Mouse (Mus musculus): ENCODE measurements around the gene Tmem104. TPM values are rescaled to one million over a fixed set of nuclear protein-coding genes. Genes with fewer than 3 reads are reported as not detected.

The Tmem104 gene
- total RNA-seq, 2 experiments from 2014 or later: 18.1 to 18.2 TPM

Small RNA genes within 50 kb of the gene (microRNA-seq; reads per million reads assigned to microRNA genes)
- not detected for gene Gm25837

Other genes starting within 250 kb of the Tmem104 start
- not detected for gene Cd300c, start 218.3 kb upstream of the Tmem104 start, total RNA-seq (2021)
- under 1 TPM; 0.12 to 0.14 TPM for gene Cd300ld, start 197.6 kb upstream of the Tmem104 start, total RNA-seq (2021)
- gene Cd300c2, start 185.6 kb upstream of the Tmem104 start, total RNA-seq (2021): 1 to 10 TPM in 1 of 2 experiments, under 1 TPM in 1; 0.70 to 1.3 TPM
- gene Cd300ld2, start 171.3 kb upstream of the Tmem104 start, total RNA-seq (2021): not detected
- gene Cd300ld4, start 160.5 kb upstream of the Tmem104 start, total RNA-seq (2021): 1 to 10 TPM in 1 of 2 experiments, not detected in 1; 1.0 TPM
- gene Cd300ld5, start 149.7 kb upstream of the Tmem104 start, total RNA-seq (2021): under 1 TPM; 0.50 to 0.62 TPM
- under 1 TPM; 0.50 to 0.62 TPM for gene Cd300ld3, start 139.1 kb upstream of the Tmem104 start, total RNA-seq (2021)
- gene Cd300e, start 125.3 kb upstream of the Tmem104 start, total RNA-seq (2021): not detected
- under 1 TPM; 0.38 to 0.68 TPM for gene Rab37, start 96.1 kb upstream of the Tmem104 start, total RNA-seq (2021)
- gene Cd300lf, start 53.5 kb upstream of the Tmem104 start, total RNA-seq (2021): under 1 TPM; 0.30 to 0.48 TPM
- gene Slc9a3r1, start 24.1 kb upstream of the Tmem104 start, total RNA-seq (2021): 10 to 100 TPM; 38.7 to 41.3 TPM
- 10 to 100 TPM; 12.5 to 15.6 TPM for gene Nat9, start 372 bp downstream of the Tmem104 start, total RNA-seq (2021)
- 1 to 10 TPM; 1.4 to 2.0 TPM for gene Grin2c, start 79.8 kb downstream of the Tmem104 start, total RNA-seq (2021)
- 10 to 100 TPM; 24.4 to 25.8 TPM for gene Fdxr, start 89.6 kb downstream of the Tmem104 start, total RNA-seq (2021)
- gene Fads6, start 110.2 kb downstream of the Tmem104 start, total RNA-seq (2021): 1 to 10 TPM; 2.9 to 4.1 TPM
- gene Otop2, start 119.7 kb downstream of the Tmem104 start, total RNA-seq (2021): not detected
- under 1 TPM in 1 of 2 experiments, not detected in 1; 0.24 TPM for gene Ush1g, start 134.6 kb downstream of the Tmem104 start, total RNA-seq (2021)
- gene Otop3, start 147.2 kb downstream of the Tmem104 start, total RNA-seq (2021): under 1 TPM in 1 of 2 experiments, not detected in 1; 0.42 TPM
- gene Hid1, start 180.3 kb downstream of the Tmem104 start, total RNA-seq (2021): 10 to 100 TPM; 72.7 to 80.6 TPM
- gene Cdr2l, start 194.4 kb downstream of the Tmem104 start, total RNA-seq (2021): 10 to 100 TPM; 31.4 to 33.1 TPM
- gene Mrpl58, start 216.3 kb downstream of the Tmem104 start, total RNA-seq (2021): 100 to 1,000 TPM in 1 of 2 experiments, 10 to 100 TPM in 1; 97.9 to 109 TPM
- gene Atp5h, start 232.5 kb downstream of the Tmem104 start, total RNA-seq (2021): 100 to 1,000 TPM; 290 to 310 TPM
- 10 to 100 TPM; 47.7 to 52.9 TPM for gene Kctd2, start 232.6 kb downstream of the Tmem104 start, total RNA-seq (2021)

All from left cerebral cortex, postnatal 4 days (tissue).